Mouse (Mus musculus) thymus, adult 18-20 months (tissue): ENCODE measurements around the gene Rcc1.
"Not testable (repeated sequence)": the region's sequence is repeated elsewhere in the genome, so short reads cannot be mapped to it uniquely, and the experiment has no call there.

Experiments
- DNase-seq, 2 experiments: peaks; one replicate each; pipeline ENCODE4 v3.0.0; 2022; ENCODE audit warnings: mixed read lengths in 2 of 2

Gene Rcc1

DNA sequence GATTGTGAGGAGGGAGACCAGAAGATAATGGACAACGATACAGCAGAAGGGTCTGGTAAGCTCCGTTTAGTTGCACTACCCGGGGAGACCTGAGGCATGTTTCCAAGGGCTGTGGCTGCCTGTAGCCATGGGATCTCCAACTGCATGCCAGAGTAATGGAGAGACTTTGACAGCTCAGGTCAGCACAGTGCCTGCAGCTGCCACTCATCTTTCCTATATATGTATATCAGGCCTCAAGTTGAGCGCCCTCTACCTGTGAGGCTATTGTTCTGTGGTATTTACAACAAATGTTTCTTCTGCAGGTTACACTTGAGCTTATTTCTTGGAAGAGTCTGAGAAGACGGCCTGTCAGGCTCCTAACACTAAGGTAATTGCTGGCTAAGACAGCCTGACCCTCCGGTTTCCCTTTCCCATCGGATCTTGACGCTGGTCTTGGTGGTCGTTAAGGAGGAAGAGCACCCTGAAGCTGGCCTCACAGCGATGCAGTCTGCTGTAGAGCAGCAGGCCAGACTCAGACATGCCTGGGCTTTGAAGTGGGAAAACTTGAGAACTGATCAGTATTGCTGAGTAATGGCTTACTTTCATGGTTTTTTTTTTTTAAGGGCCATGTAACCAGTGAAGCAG, 43.4 kb downstream of the Rcc1 start:
- peak; percentile 21 to 50 for DNase-seq

DNA sequence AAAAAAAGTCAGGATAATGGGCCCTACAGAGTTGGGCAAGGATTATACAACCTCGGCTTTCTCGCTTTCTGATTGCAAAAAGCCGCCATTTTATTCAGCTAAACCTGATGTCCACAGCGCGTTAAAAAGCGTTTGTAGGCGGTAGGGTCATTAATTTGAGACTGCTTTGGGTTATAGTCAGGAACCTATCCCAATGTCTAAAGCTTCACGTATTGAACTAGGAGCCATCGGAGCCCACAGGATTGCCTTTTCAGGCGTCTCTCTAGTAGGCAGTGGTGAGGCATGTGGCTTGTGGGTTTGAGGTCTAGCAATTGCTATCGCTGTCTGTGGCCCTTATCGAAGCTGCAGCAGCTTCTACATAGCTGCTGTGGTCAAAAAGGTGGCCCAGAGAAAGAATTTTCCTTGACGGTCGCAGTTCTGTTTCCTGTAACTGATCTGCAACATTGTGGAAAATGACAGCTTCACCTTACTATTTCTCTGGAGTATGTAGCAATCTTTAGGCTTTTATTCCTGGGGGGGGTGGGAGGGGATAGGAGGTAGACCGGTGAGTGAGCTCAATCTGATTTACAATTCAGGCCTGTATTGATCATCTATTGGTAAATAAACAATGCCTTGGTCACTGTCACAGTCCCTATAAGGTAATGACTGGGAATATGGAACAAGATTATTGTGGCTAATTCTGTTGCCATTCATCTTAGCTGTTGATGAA, 44.1 kb downstream of the Rcc1 start:
- no peak for DNase-seq

DNA sequence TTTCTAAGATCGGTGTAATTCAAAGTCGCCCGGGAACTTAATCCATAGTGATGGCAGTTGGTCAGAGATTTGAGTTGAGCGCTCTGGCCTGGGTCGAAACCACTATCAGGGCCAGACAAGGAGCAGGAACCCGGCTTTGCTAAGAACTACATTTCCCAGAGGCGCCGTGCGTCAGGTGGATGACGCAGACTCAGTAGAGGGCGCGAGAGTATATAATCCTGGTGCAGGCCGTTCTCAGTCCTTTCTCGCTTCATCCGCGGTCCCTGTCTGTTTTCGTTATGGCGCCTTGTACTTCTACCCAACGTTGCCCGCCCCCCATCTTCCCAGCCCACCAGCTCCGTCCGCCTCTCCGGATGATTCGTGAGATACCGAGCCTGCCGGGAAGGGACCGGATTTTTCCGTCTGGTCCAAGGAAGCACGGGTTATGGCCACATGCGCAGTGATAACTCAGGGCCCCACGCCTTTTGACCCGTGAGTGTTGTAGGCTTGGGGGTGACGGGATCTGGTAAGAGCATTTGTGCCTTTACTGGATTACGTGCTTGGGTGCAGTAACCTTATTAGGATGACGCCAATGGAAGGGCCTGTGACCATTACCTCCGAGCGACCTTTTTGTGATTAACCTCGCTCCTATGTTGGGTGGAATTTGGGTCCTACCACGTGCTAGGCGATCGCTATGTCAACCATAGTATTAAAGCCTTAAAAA, 44.8 kb downstream of the Rcc1 start:
- DNase-seq = peak; percentile 83 to 86

DNA sequence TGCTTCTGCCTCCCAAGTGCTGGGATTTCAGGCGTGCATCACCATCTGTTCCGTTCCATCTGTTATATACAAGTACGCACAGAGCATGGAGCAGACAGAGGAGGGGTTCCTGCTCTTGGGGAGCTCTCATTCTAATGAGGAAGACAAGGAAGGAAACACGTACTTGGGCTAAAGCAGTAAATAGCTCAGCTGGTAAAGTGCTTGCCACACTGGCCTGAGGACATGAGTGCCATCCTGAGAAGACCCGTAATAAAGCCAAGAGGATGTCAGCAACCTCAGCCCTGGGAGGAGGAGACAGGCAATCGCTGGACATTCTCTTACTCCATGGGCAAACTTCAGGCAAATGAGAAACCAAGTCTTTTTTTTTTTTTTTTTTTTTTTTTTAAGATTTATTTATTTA, 47.4 kb downstream of the Rcc1 start:
- DNase-seq = no peak

DNA sequence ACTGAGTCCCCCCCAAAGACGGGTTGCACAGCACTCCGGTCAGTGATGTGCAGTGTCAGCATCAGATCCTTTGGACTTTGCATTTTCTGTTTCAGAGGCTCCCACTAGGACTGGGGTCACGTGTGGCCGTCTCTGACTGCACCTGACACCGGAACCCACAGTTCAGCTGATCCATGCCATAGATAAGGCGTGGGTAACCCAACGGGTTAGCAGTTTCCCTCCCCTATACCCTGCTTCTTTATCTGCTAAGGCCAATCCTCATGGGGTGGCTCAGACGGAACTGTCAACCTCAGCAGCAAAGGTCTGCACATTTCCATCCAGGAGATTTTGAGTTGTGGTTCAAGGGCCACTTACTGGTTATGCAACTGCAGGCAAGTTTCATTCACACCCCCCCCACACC, 48.1 kb downstream of the Rcc1 start:
- no peak for DNase-seq

DNA sequence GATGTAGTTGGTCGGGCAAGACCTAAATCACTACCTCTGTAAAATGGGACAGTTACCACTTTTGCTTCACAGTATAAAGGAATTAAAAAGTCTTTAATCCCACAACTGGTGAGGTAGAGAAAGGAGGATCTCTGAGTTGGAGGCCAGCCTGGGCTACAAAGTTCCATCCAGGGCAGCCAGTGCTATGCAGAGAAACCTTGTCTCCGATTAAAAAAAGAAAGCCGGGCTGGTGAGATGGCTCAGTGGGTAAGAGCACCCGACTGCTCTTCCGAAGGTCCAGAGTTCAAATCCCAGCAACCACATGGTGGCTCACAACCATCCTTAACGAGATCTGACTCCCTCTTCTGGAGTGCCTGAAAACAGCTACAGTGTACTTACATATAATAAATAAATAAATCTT, 49.9 kb downstream of the Rcc1 start:
- DNase-seq = not testable (repeated sequence)

DNA sequence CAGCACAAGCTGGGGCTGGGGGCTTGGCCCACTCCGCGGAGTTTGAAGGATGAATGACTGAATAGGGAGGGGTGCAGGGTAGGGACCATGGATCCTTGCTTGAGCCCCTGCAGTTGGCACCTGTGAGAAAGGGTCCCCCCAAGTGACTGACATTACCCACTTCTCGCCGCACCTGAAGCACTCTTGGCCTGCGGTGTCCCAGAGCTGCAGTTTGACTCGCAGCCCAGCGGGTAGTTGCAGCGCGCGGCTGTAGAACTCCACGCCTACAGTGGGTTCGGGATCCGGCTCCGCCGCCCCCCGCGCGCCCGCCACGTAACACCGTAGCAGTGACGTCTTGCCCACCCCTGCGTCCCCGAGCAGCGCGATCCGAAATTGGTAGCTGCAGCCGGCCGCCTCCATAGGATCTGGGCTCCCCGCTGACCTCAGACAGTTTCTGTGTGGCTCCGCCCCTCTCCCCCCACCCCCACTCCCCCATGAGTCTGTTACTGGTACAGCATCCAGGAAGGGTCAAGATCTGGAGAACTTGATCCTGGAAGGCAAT, 50.4 kb downstream of the Rcc1 start, which contains the start of gene Rab42:
Gene Rab42 (minus strand): TSS at position 447 of the 541 bp plus-strand sequence.
- DNase-seq = peak; percentile 42 to 43

DNA sequence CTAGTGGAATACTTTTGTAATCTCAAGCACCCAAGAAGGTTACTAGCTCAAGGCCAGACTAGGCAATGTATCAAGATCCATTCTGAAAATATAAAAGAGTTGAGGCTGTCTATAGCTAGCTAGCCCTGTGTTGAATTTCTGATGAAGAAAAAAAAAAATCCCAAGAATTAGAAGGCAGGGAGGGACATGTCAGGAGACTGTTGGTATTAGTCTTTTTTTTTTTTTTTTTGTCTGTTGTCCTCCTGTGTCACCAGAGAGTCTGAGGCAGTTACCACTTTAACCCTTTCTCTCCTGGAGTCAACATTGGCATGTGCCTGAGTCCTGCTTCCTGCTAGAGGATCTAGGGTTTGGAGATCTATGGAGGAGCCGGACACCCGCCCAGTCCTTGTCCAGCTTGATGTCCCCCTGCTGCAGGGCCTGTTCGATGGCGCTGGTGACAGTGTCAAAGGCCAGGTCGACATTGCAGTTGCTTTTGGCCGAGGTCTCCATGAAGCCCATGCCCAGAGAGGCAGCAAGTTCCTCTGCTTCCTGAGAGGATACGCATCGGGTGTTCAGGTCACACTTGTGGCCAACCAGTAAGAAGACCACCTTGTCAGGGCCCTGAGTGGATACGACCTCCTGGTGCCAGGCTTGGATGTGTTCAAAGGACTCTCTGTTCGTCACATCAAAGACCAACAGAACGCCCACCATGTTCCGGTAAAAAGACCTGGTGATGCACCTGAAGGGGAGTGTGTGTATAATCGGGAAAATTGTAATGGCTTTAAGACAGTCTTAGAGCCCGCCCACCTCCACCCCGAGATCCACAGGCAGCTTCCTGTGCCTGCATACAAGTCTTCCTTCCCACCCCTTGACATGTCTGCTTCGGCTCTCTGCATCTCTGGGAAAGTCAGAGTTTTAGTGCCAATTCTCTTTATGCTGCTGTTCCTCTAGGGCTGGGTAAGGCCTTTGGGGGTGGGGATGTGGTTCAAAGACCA, 51.2 kb downstream of the Rcc1 start:
- DNase-seq = no peak

DNA sequence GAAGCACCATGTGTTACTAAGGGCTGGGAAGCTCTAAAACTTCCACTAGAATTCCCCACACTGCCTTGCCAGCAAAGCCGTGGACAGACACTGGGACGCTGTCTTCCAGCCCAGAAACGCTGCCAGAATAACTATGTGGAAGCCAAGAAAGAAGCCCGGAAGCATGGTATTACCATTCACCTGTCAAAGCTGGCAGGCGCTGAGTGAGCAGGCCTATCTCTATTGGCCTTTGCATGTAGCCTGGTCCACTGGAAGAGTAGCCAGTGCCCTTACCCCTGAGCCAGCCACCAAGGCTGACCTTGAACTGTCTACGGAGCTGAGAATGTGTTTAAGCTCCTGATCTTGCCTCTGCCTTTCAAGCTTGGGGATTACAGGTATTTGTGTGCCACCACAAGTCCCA, 51.9 kb downstream of the Rcc1 start:
- no peak for DNase-seq

DNA sequence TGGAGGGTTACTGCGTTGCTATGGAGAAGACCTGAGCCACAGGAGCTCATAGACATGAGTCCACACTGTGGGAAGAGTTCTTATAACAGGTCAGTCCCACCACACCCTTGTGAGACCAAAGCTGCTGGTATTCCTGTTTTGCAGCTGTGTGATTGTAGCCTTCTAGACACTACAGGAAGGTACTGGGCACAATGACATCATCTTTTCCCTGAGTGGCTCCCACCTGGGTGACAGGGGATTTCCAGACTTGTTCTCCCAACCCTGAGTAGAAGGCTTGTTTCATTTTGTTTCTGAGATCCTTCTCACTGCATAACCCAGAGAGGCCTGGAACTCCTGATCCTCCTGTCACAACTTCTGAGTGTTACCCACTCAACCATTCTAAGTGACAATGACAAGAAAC, 53.6 kb downstream of the Rcc1 start:
- DNase-seq = no peak

DNA sequence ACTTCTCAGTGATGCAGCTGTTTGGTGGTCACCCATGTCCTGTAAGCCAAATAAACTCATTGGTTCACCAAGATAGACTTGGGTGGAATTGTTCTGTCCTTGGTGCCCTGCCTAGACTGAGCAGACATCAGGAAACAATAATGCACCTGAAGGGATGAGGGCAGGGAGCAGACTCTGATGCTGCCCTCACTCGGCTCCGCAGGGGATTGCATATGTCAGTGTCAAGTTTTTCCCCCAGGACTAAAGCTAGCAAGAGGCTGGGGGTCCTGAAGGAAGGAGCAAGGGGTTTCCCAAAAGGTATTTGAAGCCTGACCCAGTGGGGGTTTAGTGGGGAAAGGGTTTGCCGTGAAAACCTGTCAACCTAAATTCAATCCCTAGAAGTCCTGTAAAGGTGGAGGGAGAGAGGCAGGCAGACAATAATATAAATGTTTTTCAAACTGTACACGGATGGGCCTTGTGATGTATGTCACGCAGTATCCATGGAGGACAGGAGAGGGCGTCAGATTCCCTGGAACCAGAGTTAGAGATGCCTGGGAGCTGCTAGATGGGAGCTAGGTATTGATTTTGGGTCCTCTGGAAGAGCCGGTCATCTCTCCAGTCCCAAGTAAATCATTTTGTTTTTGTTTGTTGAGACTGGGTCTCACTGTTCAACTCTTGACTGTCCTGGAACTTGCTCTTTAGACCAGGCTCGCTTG, 57.6 kb downstream of the Rcc1 start:
- no peak for DNase-seq

DNA sequence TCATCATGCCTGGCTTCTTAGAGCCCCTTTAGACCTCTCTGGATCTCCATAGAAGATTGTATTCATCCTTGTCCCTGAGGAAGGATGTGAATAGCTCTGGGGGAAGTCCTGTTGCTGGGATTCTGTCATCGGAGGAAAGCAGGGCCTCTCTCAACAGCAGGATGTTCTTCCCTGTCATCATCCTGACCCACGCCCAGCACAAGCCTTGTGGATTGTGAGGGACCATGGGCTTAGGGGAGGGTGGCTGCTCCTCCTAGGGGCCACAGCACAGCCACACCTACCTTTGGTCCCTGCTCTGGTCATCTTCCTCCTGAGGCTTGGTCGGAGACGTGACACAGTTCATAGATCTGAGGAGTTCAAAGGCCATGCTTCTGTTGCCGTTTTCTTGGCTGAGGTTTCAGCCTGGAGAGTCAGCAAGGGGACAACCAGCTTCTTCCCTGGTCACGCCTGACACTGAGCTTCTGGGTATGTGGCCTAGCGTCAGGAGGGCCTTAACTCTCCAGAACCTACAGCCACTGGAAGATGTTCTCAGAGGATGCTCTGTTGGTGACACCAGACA, 59.6 kb downstream of the Rcc1 start:
- no peak for DNase-seq

DNA sequence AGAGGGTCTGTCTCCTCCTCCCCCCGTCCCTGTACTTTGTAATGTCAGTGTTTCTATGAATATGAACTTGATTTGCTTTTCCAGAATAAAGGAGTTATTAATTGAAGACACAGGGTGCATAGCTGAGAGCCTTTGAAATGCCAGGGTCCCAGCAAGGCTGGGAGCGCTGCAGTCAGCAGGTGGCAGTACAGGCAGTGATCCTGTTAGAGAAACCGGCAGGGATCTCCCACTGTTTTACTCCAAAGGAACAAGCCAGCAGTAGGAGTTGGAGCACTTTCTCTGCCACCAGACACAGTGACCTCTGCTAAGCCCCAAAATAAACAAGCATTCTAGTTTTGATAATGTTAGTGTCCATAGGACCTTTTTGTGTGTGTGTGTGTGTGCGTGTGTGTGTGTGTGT, 60.4 kb downstream of the Rcc1 start:
- no peak for DNase-seq

DNA sequence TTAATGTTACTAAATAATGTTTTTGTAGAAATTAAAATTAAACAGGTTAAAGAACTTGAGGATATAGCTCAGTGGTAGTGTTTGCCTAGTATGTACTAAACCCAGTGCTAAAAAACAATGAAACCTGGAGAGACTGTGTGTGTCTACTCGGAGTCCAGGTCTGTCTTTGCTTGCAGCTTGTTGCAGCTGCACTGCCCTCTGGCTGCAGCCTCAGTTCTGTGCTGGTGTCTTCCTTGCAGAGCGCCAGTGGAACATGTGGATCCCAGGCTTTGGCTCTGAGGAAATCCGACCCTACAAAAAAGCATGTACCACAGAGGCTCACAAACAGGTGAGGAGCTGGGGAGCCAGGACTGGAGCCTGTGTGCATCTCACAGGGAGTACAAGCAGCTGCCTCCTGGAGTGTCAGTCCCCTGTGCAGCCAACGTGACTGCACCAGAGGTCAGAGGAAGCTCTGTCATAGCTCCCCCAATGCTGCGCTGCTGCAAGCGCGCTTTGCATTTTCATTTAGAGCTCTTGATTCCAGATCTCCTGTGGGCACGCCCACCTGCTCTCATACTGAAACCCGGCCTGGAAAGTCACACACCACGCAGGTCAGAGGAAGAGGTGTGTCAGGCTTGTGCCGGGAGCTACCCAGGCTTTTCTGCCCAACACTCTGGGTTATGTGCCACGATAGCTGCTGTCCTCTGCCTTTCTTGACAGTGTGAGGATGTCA, 61.6 kb downstream of the Rcc1 start:
- DNase-seq = no peak

DNA sequence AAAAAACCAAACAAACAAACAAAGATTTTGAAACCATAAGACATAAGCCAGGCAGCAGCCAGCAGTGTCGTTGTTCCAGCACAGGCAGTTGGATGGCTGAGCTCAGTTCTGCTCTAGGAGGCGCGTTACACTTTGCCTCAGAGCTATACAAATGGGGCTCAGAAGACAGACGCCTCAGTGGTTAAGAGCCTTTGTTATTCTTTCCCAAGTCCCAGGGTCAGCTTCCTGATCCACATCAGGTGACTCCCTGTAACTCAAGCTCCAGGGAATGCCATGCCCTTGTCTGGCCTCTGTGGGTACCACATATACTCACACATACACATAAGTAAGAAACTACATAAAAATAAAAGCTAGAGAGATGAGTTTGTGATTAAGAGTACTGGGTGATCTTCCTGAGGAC, 62.3 kb downstream of the Rcc1 start:
- DNase-seq = no peak

DNA sequence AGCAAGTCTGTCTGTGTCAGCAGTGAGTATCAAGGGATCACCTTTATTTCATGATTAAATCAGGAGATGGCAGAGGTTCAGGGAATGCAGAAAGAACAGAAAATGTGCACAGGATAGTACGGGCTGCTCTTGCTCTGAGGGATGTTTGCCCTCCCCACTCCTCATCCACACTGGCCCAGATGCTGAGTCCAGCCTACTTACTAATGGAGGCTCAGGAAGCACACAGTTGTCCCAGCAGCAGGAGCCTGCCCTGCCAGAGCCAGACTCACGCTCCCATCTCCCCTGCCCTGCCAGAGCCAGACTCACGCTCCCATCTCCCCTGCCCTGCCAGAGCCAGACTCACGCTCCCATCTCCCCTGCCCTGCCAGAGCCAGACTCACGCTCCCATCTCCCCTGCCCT, 64.6 kb downstream of the Rcc1 start:
- not testable (repeated sequence) for DNase-seq
